Mouse (Mus musculus): ENCODE measurements around the gene Riok2. TPM values are rescaled to one million over a fixed set of nuclear protein-coding genes. Genes with fewer than 3 reads are reported as not detected.
"Not testable (repeated sequence)": the region's sequence is repeated elsewhere in the genome, so short reads cannot be mapped to it uniquely, and the experiment has no call there.

The Riok2 gene
- 37.1 and 38.1 TPM in 2 replicates for polyA plus RNA-seq (2014; fragmentation: Nextera tagmentation; extraction: Ambion mirVana)

DNA sequence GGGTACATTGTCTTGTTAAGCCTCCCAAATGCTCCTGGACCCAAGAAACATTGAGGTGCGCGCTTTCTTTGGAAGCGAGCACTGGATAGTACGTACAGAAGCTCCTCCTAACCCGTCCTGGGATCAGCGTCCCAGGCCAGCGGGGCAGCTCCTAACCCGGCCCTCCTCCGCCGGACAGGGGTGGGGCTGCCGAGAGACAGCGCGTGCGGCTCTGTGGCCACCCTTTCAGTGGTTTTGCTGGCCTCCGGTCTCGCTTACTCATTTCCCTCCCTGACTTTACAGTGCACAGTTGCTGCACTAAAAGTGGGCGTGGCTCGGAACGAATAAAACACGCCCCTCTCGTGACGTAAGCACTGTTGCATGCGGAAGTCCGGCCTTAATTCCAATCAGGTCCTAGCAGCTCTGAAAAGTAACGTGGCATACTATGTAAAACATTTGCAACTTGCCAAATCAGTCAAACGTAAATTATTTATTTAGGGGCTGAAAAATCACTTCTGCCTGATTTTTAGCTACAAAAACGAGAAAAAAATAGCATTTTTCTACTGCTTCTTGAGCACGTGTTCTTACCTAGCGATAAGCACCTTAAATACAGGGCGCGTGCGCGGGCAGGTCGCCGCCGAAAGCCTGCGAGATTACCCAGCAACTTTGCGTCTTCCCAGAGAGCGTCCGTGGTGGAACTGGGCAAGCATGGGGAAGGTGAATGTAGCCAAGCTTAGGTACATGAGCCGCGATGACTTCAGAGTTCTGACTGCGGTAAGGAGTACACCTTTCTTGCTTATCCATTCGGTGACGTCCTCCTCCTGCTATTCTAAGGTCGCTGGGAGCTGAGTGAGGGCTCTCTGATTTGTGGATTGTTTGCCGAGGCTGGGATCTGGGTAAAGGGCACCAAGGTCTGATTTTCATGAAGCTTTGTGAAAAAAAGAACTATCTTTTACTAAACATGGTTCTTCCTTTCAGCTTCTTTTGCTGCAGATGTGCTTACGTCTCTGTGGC is at the start of gene Riok2:
TSS of gene Riok2 (plus strand) at position 392 of the 993 bp plus-strand sequence.
- peak within 1 kb of the TSS; percentile 87 for H3K4me3 ChIP-seq (ENCODE audit: low read length)
- H3K4me2 ChIP-seq (replicated peaks; ENCODE audit: low read depth, low read length): peak within 1 kb of the TSS; percentile 74
- ATAC-seq (ENCODE audit: low FRiP score, low TSS enrichment): peak; percentile 99
- no peaks in the 10 kb centered on the region for H3K27me3 ChIP-seq (ENCODE audit: control insufficient read depth, insufficient read depth, low read length)
- 0 out of 2 replicates have a peak, but pooled peaks cover 9% of the 10 kb centered on the region for H3K4me1 ChIP-seq (ENCODE audit: control insufficient read depth, insufficient read depth, low read length)
- H3K27ac ChIP-seq (ENCODE audit: low read depth, low read length): peak within 1 kb of the TSS; percentile 89
- under 1% methylated on average over 48 of the region's 48 CpGs for WGBS
- H3K9ac ChIP-seq (ENCODE audit: low read depth, low read length): peak within 1 kb of the TSS; percentile 87
- no peaks in the 10 kb centered on the region for H3K9me3 ChIP-seq (ENCODE audit: control insufficient read depth, low read length)
- peaks cover 18% of the 10 kb centered on the region; the same call in 1 of the 2 replicates for H3K36me3 ChIP-seq (ENCODE audit: control insufficient read depth, insufficient read depth, low read length)

GRCm38 (mm10) chr17:17326022-17326421 is 48.1 kb upstream of the Riok2 start:
- not testable (repeated sequence) for ATAC-seq (ENCODE audit: low FRiP score, low TSS enrichment); H3K4me2 ChIP-seq (replicated peaks; ENCODE audit: low read depth, low read length); H3K27me3 ChIP-seq (ENCODE audit: control insufficient read depth, insufficient read depth, low read length); H3K4me1 ChIP-seq (ENCODE audit: control insufficient read depth, insufficient read depth, low read length); H3K36me3 ChIP-seq (ENCODE audit: control insufficient read depth, insufficient read depth, low read length); H3K9me3 ChIP-seq (ENCODE audit: control insufficient read depth, low read length); H3K27ac ChIP-seq (ENCODE audit: low read depth, low read length); H3K9ac ChIP-seq (ENCODE audit: low read depth, low read length); H3K4me3 ChIP-seq (ENCODE audit: low read length)
- WGBS: 74% methylated on average over 1 of the region's 1 CpGs

DNA sequence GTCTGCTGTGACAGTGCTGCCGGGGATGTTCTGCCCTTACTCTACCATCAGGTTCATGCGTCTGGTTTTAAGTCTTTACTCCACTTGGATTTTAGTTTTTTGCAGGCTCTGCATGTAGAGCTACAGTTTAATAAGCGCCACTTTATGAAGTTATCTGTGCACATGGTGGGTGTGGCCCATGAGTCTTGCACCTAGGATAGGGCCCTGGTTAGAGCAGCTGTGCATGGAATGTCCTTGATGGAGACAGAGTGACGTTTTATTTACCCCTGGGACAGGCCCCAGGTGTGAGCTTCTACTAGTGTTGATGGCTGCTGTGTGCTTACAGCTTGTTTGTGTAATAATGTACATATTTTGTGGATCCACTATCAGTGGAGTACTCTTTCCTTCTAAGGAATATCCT is 47.5 kb upstream of the Riok2 start:
- Histone ChIP-seq H3K27ac (ENCODE audit: low read depth, low read length) (no peak overlapping the region), H3K9me3 (ENCODE audit: control insufficient read depth, low read length) (no peaks in the 10 kb centered on the region), H3K4me1 (ENCODE audit: control insufficient read depth, insufficient read depth, low read length) (no peaks in the 10 kb centered on the region), H3K36me3 (ENCODE audit: control insufficient read depth, insufficient read depth, low read length) (no peaks in the 10 kb centered on the region), H3K4me2 (replicated peaks; ENCODE audit: low read depth, low read length) (no peak overlapping the region), H3K9ac (ENCODE audit: low read depth, low read length) (no peak overlapping the region), H3K4me3 (ENCODE audit: low read length) (no peak overlapping the region), H3K27me3 (ENCODE audit: control insufficient read depth, insufficient read depth, low read length) (no peaks in the 10 kb centered on the region)
- 91% methylated on average over 4 of the region's 4 CpGs for WGBS
- no peak for ATAC-seq (ENCODE audit: low FRiP score, low TSS enrichment)

GRCm38 (mm10) chr17:17345374-17346183 is 28.5 kb upstream of the Riok2 start:
- ATAC-seq (ENCODE audit: low FRiP score, low TSS enrichment): peak; percentile 87
- WGBS: 4% methylated on average over 31 of the region's 40 CpGs

DNA sequence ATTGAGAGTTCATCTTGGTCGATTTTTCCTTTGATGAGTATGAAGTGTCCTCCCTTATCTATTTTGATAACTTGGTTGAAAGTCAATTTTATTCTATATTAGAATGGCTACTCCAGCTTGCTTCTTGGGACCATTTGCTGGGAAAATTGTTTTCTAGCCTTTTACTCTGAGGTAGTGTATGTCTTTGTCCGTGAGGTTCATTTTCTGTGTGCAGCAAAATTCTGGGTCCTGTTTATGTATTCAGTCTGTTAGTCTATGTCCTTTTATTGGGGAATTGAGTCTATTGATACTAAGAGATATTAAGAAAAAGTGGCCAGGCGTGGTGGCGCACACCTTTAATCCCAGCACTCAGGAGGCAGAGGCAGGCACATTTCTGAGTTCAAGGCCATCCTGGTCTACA is 27.8 kb upstream of the Riok2 start:
- Histone ChIP-seq H3K4me3 (ENCODE audit: low read length) (peak overlapping the region; percentile 24), H3K4me2 (replicated peaks; ENCODE audit: low read depth, low read length) (peak overlapping the region; percentile 45)
- WGBS: 41% methylated on average over 4 of the region's 4 CpGs
- H3K9me3 ChIP-seq (ENCODE audit: control insufficient read depth, low read length); H3K27me3 ChIP-seq (ENCODE audit: control insufficient read depth, insufficient read depth, low read length); H3K4me1 ChIP-seq (ENCODE audit: control insufficient read depth, insufficient read depth, low read length); ATAC-seq (ENCODE audit: low FRiP score, low TSS enrichment); H3K36me3 ChIP-seq (ENCODE audit: control insufficient read depth, insufficient read depth, low read length); H3K9ac ChIP-seq (ENCODE audit: low read depth, low read length); H3K27ac ChIP-seq (ENCODE audit: low read depth, low read length): not testable (repeated sequence)

More at GRCm38 (mm10) chr17:17345374-17346183, 28.5 kb upstream of the Riok2 start:
- not testable (repeated sequence) for H3K36me3 ChIP-seq (ENCODE audit: control insufficient read depth, insufficient read depth, low read length); H3K27me3 ChIP-seq (ENCODE audit: control insufficient read depth, insufficient read depth, low read length); H3K4me1 ChIP-seq (ENCODE audit: control insufficient read depth, insufficient read depth, low read length); H3K9me3 ChIP-seq (ENCODE audit: control insufficient read depth, low read length); H3K27ac ChIP-seq (ENCODE audit: low read depth, low read length); H3K9ac ChIP-seq (ENCODE audit: low read depth, low read length)
- H3K4me2 ChIP-seq (replicated peaks; ENCODE audit: low read depth, low read length): peak overlapping the region; percentile 45
- H3K4me3 ChIP-seq (ENCODE audit: low read length): peak overlapping the region; percentile 24

GRCm38 (mm10) chr17:17373550-17373917 is 575 bp upstream of the Riok2 start:
- Histone ChIP-seq H3K27me3 (ENCODE audit: control insufficient read depth, insufficient read depth, low read length) (no peaks in the 10 kb centered on the region), H3K36me3 (ENCODE audit: control insufficient read depth, insufficient read depth, low read length) (peaks cover 12% of the 10 kb centered on the region; the same call in 1 of the 2 replicates), H3K9me3 (ENCODE audit: control insufficient read depth, low read length) (no peaks in the 10 kb centered on the region), H3K4me3 (ENCODE audit: low read length) (peak overlapping the region; percentile 87), H3K4me1 (ENCODE audit: control insufficient read depth, insufficient read depth, low read length) (0 out of 2 replicates have a peak, but pooled peaks cover 9% of the 10 kb centered on the region), H3K4me2 (replicated peaks; ENCODE audit: low read depth, low read length) (peak overlapping the region; percentile 74), H3K9ac (ENCODE audit: low read depth, low read length) (peak overlapping the region; percentile 87), H3K27ac (ENCODE audit: low read depth, low read length) (peak overlapping the region; percentile 89)
- WGBS: 4% methylated on average over 6 of the region's 6 CpGs
- peak; percentile 24; the same call in 1 of the 2 replicates for ATAC-seq (ENCODE audit: low FRiP score, low TSS enrichment)

DNA sequence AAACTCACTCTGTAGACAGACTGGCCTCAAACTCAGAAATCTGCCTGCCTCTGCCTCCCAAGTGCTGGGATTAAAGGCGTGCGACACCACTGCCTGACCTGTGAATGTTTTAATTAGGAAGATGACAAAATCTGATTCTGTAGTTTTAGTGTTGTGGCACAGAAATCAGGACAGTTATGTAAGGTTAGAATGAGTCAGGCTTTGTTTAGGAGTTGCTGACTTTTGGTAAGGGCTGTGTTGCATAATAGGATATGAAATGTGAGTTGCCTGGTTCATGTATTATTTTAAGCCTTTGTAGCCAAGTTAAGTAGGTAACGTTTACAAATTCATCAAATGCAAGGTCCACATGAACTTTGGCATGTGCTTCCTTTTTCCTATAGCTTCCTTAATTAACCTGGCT is 1.5 kb downstream of the Riok2 start:
- peaks cover 22% of the 10 kb centered on the region; the same call in 1 of the 2 replicates for H3K36me3 ChIP-seq (ENCODE audit: control insufficient read depth, insufficient read depth, low read length)
- peak overlapping the region; percentile 87; the same call in 1 of the 2 replicates for H3K9ac ChIP-seq (ENCODE audit: low read depth, low read length)
- 0 out of 2 replicates have a peak, but pooled peaks cover 9% of the 10 kb centered on the region for H3K4me1 ChIP-seq (ENCODE audit: control insufficient read depth, insufficient read depth, low read length)
- no peaks in the 10 kb centered on the region for H3K27me3 ChIP-seq (ENCODE audit: control insufficient read depth, insufficient read depth, low read length)
- peak overlapping the region; percentile 87; the same call in 1 of the 2 replicates for H3K4me3 ChIP-seq (ENCODE audit: low read length)
- WGBS: 88% methylated on average over 3 of the region's 3 CpGs
- no peaks in the 10 kb centered on the region for H3K9me3 ChIP-seq (ENCODE audit: control insufficient read depth, low read length)
- no peak for ATAC-seq (ENCODE audit: low FRiP score, low TSS enrichment)
- H3K4me2 ChIP-seq (replicated peaks; ENCODE audit: low read depth, low read length): peak overlapping the region; percentile 74
- no peak overlapping the region for H3K27ac ChIP-seq (ENCODE audit: low read depth, low read length)

DNA sequence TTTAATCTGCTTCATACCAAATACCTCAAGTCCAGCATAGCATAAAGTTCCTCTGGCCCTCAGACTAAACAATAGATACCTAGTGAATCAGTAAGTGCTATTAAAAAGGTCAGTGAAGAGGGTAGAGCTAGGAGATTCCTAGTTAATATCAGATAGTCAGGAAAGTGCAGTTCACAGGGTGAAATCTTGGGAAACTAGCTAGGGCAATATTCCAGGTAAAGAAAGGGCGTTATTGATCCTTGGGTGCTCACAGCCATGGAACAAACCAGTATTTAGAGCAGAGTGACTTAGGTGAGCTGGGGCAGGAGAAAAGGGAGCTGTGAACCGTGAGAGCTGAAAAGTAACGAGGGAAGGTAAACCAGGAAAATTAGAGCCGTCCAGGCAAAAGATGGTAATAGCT is 9.6 kb downstream of the Riok2 start:
- no peaks in the 10 kb centered on the region for H3K27me3 ChIP-seq (ENCODE audit: control insufficient read depth, insufficient read depth, low read length)
- no peak overlapping the region for H3K4me3 ChIP-seq (ENCODE audit: low read length)
- no peak overlapping the region for H3K27ac ChIP-seq (ENCODE audit: low read depth, low read length)
- no peak for ATAC-seq (ENCODE audit: low FRiP score, low TSS enrichment)
- no peaks in the 10 kb centered on the region for H3K9me3 ChIP-seq (ENCODE audit: control insufficient read depth, low read length)
- WGBS: 91% methylated on average over 4 of the region's 4 CpGs
- H3K9ac ChIP-seq (ENCODE audit: low read depth, low read length): no peak overlapping the region
- H3K4me2 ChIP-seq (replicated peaks; ENCODE audit: low read depth, low read length): no peak overlapping the region
- no peaks in the 10 kb centered on the region for H3K4me1 ChIP-seq (ENCODE audit: control insufficient read depth, insufficient read depth, low read length)
- H3K36me3 ChIP-seq (ENCODE audit: control insufficient read depth, insufficient read depth, low read length): peaks cover 71% of the 10 kb centered on the region

All from kidney, embryonic 14.5 days (tissue).